Mouse (Mus musculus) mature B cell (primary cell): ENCODE results near the gene Vmn2r102.

ENCODE experiments used
- in situ Hi-C: fragments of 300-500 bp; cut with MboI; formaldehyde crosslinking; loops from 2 replicates; pipeline ENCODE4 v1.14.3; 2019

The Vmn2r102 gene

GRCm38 (mm10) chr17:19660028-19660427 lies at the start of gene Vmn2r102:
Vmn2r102 (plus strand) TSS chr17:19660328.
- in situ Hi-C loops: no loop called here

GRCm38 (mm10) chr17:19629328-19629727 lies 30.8 kb upstream of the Vmn2r102 start:
- in situ Hi-C loops: no loop called here

GRCm38 (mm10) chr17:19658447-19658846 lies 1.7 kb upstream of the Vmn2r102 start:
- in situ Hi-C loops: no loop called here

GRCm38 (mm10) chr17:19692062-19692461 lies 31.9 kb downstream of the Vmn2r102 start:
- in situ Hi-C loops: no loop called here
